Comparison of ENCODE assay signal across 21 mouse cellular contexts in genomic region chr6:34096274-34096673, GRCm38 (mm10).
DNase-seq lines count a peak whose midpoint lies in the region; ATAC-seq and TF ChIP-seq lines count a peak whose summit lies in the region.
"Had no signal": no experiment of that assay in that cellular context is flagged by ENCODE, and none has a peak within 500 bp of the region (broad histone marks: within the 10 kb centered on the region; RNA-seq: fewer than 3 reads in every experiment).

No protein-coding gene starts in this region.

- no peak for TF ChIP-seq CTCF in intestine, postnatal 0 days (IDR thresholded peaks at IDR 0.05; ENCODE audit: low read depth)
- no peak for TF ChIP-seq CTCF in kidney, postnatal 0 days (IDR thresholded peaks at IDR 0.05; ENCODE audit: low read depth)
- no peak for TF ChIP-seq CTCF in stomach, postnatal 0 days (IDR thresholded peaks at IDR 0.05; ENCODE audit: low read depth)

- H3K9me3 ChIP-seq in intestine, embryonic 14.5 days (ENCODE audit: control insufficient read depth, low read length), result no peaks in the 10 kb centered on the region
- H3K9me3 ChIP-seq in intestine, postnatal 0 days (ENCODE audit: control insufficient read depth), result no peaks in the 10 kb centered on the region
- no peaks in the 10 kb centered on the region for H3K9me3 ChIP-seq in kidney, postnatal 0 days (replicated peaks; ENCODE audit: low read length)
- no peaks in the 10 kb centered on the region for H3K9me3 ChIP-seq in stomach, embryonic 14.5 days (ENCODE audit: control insufficient read depth, low read depth, low read length)
- H3K9me3 ChIP-seq in stomach, postnatal 0 days (ENCODE audit: control insufficient read depth, low read length), result no peaks in the 10 kb centered on the region
- no peaks in the 10 kb centered on the region for H3K9me3 ChIP-seq in hindbrain, embryonic 13.5 days
- H3K9me3 ChIP-seq: forebrain, embryonic 13.5 days; heart, embryonic 15.5 days; hindbrain, embryonic 10.5 days; hindbrain, embryonic 15.5 days had no signal

- no peaks in the 10 kb centered on the region for H3K36me3 ChIP-seq in intestine, embryonic 14.5 days (ENCODE audit: control insufficient read depth, insufficient read depth, low read length)
- H3K36me3 ChIP-seq in intestine, postnatal 0 days (ENCODE audit: control insufficient read depth, insufficient read depth), result no peaks in the 10 kb centered on the region
- no peaks in the 10 kb centered on the region for H3K36me3 ChIP-seq in kidney, postnatal 0 days (ENCODE audit: insufficient read depth, low read length)
- H3K36me3 ChIP-seq in stomach, embryonic 14.5 days (ENCODE audit: control insufficient read depth, insufficient read depth, low read length), result no peaks in the 10 kb centered on the region
- H3K36me3 ChIP-seq in stomach, postnatal 0 days (ENCODE audit: control insufficient read depth, insufficient read depth, low read length), result no peaks in the 10 kb centered on the region
- no peaks in the 10 kb centered on the region for H3K36me3 ChIP-seq in hindbrain, embryonic 13.5 days
- H3K36me3 ChIP-seq: heart, embryonic 15.5 days; hindbrain, embryonic 10.5 days; hindbrain, embryonic 15.5 days had no signal

- ATAC-seq in intestine, embryonic 14.5 days (replicated peaks; ENCODE audit: low FRiP score, low TSS enrichment, low read depth), result peak; percentile 53; the same call in 1 of the 2 replicates
- no peak for ATAC-seq in intestine, postnatal 0 days
- ATAC-seq in kidney, postnatal 0 days (replicated peaks; ENCODE audit: low FRiP score, low read depth), result no peak
- peak; percentile 79; the same call in 1 of the 2 replicates for ATAC-seq in stomach, embryonic 14.5 days (ENCODE audit: insufficient number of reproducible peaks, insufficient read depth, low FRiP score, low read depth)
- no peak for ATAC-seq in stomach, postnatal 0 days (ENCODE audit: low FRiP score, low TSS enrichment)
- ATAC-seq in hindbrain, embryonic 13.5 days (ENCODE audit: low FRiP score), result no peak
- ATAC-seq: forebrain, embryonic 13.5 days; forebrain, postnatal 0 days had no signal

- H3K9ac ChIP-seq in intestine, embryonic 14.5 days (ENCODE audit: low read length), result no peak overlapping the region
- H3K9ac ChIP-seq in intestine, postnatal 0 days (ENCODE audit: low read depth, low read length), result no peak overlapping the region
- no peak overlapping the region for H3K9ac ChIP-seq in kidney, postnatal 0 days (ENCODE audit: low read depth, low read length)
- H3K9ac ChIP-seq in stomach, embryonic 14.5 days (replicated peaks; ENCODE audit: low read depth, low read length), result no peak overlapping the region
- no peak overlapping the region for H3K9ac ChIP-seq in stomach, postnatal 0 days (ENCODE audit: low read length)
- H3K9ac ChIP-seq in hindbrain, embryonic 13.5 days, result no peak overlapping the region
- H3K9ac ChIP-seq: forebrain, embryonic 13.5 days; forebrain, postnatal 0 days; heart, embryonic 15.5 days; hindbrain, embryonic 15.5 days had no signal

- peak; percentile 58 for DNase-seq in intestine, embryonic 14.5 days (ENCODE audit: low spot score)
- DNase-seq in kidney, postnatal 0 days (ENCODE audit: low spot score), result peak; percentile 35
- DNase-seq in kidney, postnatal 36 days, result no peak
- no peak for DNase-seq in stomach, postnatal 0 days (ENCODE audit: low spot score)
- DNase-seq: adrenal gland, adult 2 months; adrenal gland, postnatal 25 days; cerebellum, adult 18-20 months; cerebellum, adult 9-11 months; cerebellum, postnatal 36 days; forebrain, postnatal 0 days; gastrocnemius, postnatal 14 days; heart, adult 2 months; heart, postnatal 14 days had no signal

- 33% methylated on average over 6 of the region's 6 CpGs for WGBS in intestine, embryonic 14.5 days
- WGBS in intestine, postnatal 0 days, result 68% methylated on average over 6 of the region's 6 CpGs
- 36% methylated on average over 6 of the region's 6 CpGs for WGBS in kidney, postnatal 0 days
- 38% methylated on average over 6 of the region's 6 CpGs for WGBS in stomach, embryonic 14.5 days
- 57% methylated on average over 6 of the region's 6 CpGs for WGBS in stomach, postnatal 0 days
- 91% methylated on average over 6 of the region's 6 CpGs for WGBS in hindbrain, embryonic 13.5 days

- H3K4me2 ChIP-seq in intestine, embryonic 14.5 days (ENCODE audit: low read length), result no peak overlapping the region
- no peak overlapping the region for H3K4me2 ChIP-seq in intestine, postnatal 0 days (replicated peaks; ENCODE audit: low read depth)
- H3K4me2 ChIP-seq in kidney, postnatal 0 days (ENCODE audit: low read length), result no peak overlapping the region
- no peak overlapping the region for H3K4me2 ChIP-seq in stomach, embryonic 14.5 days (replicated peaks; ENCODE audit: low read depth, low read length)
- no peak overlapping the region for H3K4me2 ChIP-seq in stomach, postnatal 0 days (replicated peaks; ENCODE audit: low read depth)
- no peak overlapping the region for H3K4me2 ChIP-seq in hindbrain, embryonic 13.5 days
- H3K4me2 ChIP-seq: forebrain, embryonic 13.5 days; heart, embryonic 11.5 days; heart, embryonic 15.5 days; hindbrain, embryonic 15.5 days had no signal

- 0 out of 2 replicates have a peak, but pooled peaks cover 6% of the 10 kb centered on the region for H3K4me1 ChIP-seq in intestine, embryonic 14.5 days (replicated peaks; ENCODE audit: control insufficient read depth, insufficient read depth, low read length)
- no peaks in the 10 kb centered on the region for H3K4me1 ChIP-seq in intestine, postnatal 0 days (replicated peaks; ENCODE audit: control insufficient read depth, insufficient read depth, low read length)
- no peaks in the 10 kb centered on the region; the same call in 1 of the 2 replicates for H3K4me1 ChIP-seq in kidney, postnatal 0 days (replicated peaks; ENCODE audit: insufficient read depth, low read length)
- H3K4me1 ChIP-seq in stomach, embryonic 14.5 days (ENCODE audit: control insufficient read depth, insufficient read depth, low read length), result peaks cover 5% of the 10 kb centered on the region; the same call in 1 of the 2 replicates
- no peaks in the 10 kb centered on the region for H3K4me1 ChIP-seq in stomach, postnatal 0 days (replicated peaks; ENCODE audit: control insufficient read depth, insufficient read depth)
- H3K4me1 ChIP-seq in hindbrain, embryonic 13.5 days (replicated peaks), result no peaks in the 10 kb centered on the region
- H3K4me1 ChIP-seq: forebrain, embryonic 13.5 days; heart, embryonic 15.5 days; hindbrain, embryonic 10.5 days; hindbrain, embryonic 15.5 days had no signal

- no peak for TF ChIP-seq EP300 in stomach, postnatal 0 days (optimal IDR thresholded peaks at IDR 0.05)

- H3K27ac ChIP-seq in intestine, embryonic 14.5 days (ENCODE audit: low read depth), result no peak overlapping the region
- H3K27ac ChIP-seq in intestine, postnatal 0 days (ENCODE audit: low read depth, low read length), result no peak overlapping the region
- H3K27ac ChIP-seq in kidney, postnatal 0 days, result no peak overlapping the region
- H3K27ac ChIP-seq in stomach, embryonic 14.5 days (ENCODE audit: low read length), result no peak overlapping the region
- H3K27ac ChIP-seq in stomach, postnatal 0 days (replicated peaks), result no peak overlapping the region
- no peak overlapping the region for H3K27ac ChIP-seq in hindbrain, embryonic 13.5 days
- H3K27ac ChIP-seq: forebrain, embryonic 13.5 days; heart, adult 2 months; heart, embryonic 15.5 days; hindbrain, embryonic 10.5 days; hindbrain, embryonic 15.5 days had no signal

- H3K27me3 ChIP-seq in intestine, embryonic 14.5 days (replicated peaks; ENCODE audit: control insufficient read depth, insufficient read depth, low read length), result no peaks in the 10 kb centered on the region
- H3K27me3 ChIP-seq in intestine, postnatal 0 days (replicated peaks; ENCODE audit: control insufficient read depth, insufficient read depth, low read length), result no peaks in the 10 kb centered on the region
- H3K27me3 ChIP-seq in kidney, postnatal 0 days (ENCODE audit: insufficient read depth, low read length), result no peaks in the 10 kb centered on the region
- H3K27me3 ChIP-seq in stomach, embryonic 14.5 days (ENCODE audit: control insufficient read depth, insufficient read depth, low read length), result no peaks in the 10 kb centered on the region
- no peaks in the 10 kb centered on the region for H3K27me3 ChIP-seq in stomach, postnatal 0 days (ENCODE audit: control insufficient read depth, insufficient read depth, low read length)
- no peaks in the 10 kb centered on the region for H3K27me3 ChIP-seq in hindbrain, embryonic 13.5 days
- H3K27me3 ChIP-seq: forebrain, embryonic 13.5 days; heart, embryonic 15.5 days; hindbrain, embryonic 15.5 days had no signal

- H3K4me3 ChIP-seq in intestine, embryonic 14.5 days (ENCODE audit: low read depth, low read length), result no peak overlapping the region
- H3K4me3 ChIP-seq in intestine, postnatal 0 days (ENCODE audit: low read depth, low read length), result no peak overlapping the region
- H3K4me3 ChIP-seq in kidney, postnatal 0 days (replicated peaks; ENCODE audit: low read depth, low read length), result no peak overlapping the region
- H3K4me3 ChIP-seq in stomach, embryonic 14.5 days (ENCODE audit: low read depth, low read length), result no peak overlapping the region
- H3K4me3 ChIP-seq in stomach, postnatal 0 days (ENCODE audit: low read depth, low read length), result no peak overlapping the region
- no peak overlapping the region for H3K4me3 ChIP-seq in hindbrain, embryonic 13.5 days
- H3K4me3 ChIP-seq: forebrain, embryonic 13.5 days; heart, adult 2 months; heart, embryonic 15.5 days; hindbrain, embryonic 10.5 days; hindbrain, embryonic 15.5 days had no signal

Comparison
In these comparisons a context has a peak if more than half of its experiments do, and no peak if none do; other contexts are left out.
1. ATAC-seq: peak in intestine, embryonic 14.5 days (single experiment) and stomach, embryonic 14.5 days (single experiment); none in intestine, postnatal 0 days (single experiment), kidney, postnatal 0 days (single experiment), stomach, postnatal 0 days (single experiment) and hindbrain, embryonic 13.5 days (single experiment).
2. DNase-seq: peak in intestine, embryonic 14.5 days (single experiment) and kidney, postnatal 0 days (single experiment); none in kidney, postnatal 36 days (0 of 2) and stomach, postnatal 0 days (single experiment).